20 mouse cellular contexts compared by ENCODE assay signal in genomic region chr13:60001637-60002036, GRCm38 (mm10).
"Had no signal": no experiment of that assay in that cellular context is flagged by ENCODE, and none has a peak within 500 bp of the region (broad histone marks: within the 10 kb centered on the region; RNA-seq: fewer than 3 reads in every experiment).

No protein-coding gene starts in this region.

- DNase-seq: kidney, adult 9 months; kidney, postnatal 14 days; kidney, postnatal 4 days; liver, postnatal 0 days; right cerebral cortex, adult 18-20 months; right cerebral cortex, postnatal 14 days; right cerebral cortex, postnatal 4 days; thymus, adult 2 months; thymus, postnatal 14 days; thymus, postnatal 4 days had no signal

- H3K9me3 ChIP-seq: midbrain, embryonic 12.5 days; midbrain, embryonic 15.5 days; neural tube, embryonic 12.5 days; neural tube, embryonic 15.5 days had no signal

- H3K27ac ChIP-seq: liver, embryonic 14.5 days; macrophage; midbrain, embryonic 12.5 days; midbrain, embryonic 15.5 days; neural tube, embryonic 12.5 days; neural tube, embryonic 15.5 days; stomach, postnatal 0 days had no signal

- H3K4me1 ChIP-seq: neural tube, embryonic 12.5 days; neural tube, embryonic 15.5 days had no signal

- ATAC-seq: liver, postnatal 0 days; lung, postnatal 0 days; midbrain, embryonic 15.5 days had no signal

- H3K36me3 ChIP-seq: midbrain, embryonic 12.5 days; midbrain, embryonic 15.5 days; neural tube, embryonic 12.5 days; neural tube, embryonic 15.5 days had no signal

- H3K9ac ChIP-seq: liver, embryonic 14.5 days; liver, postnatal 0 days; lung, embryonic 14.5 days; midbrain, embryonic 12.5 days; midbrain, embryonic 15.5 days; neural tube, embryonic 12.5 days; neural tube, embryonic 15.5 days had no signal

- H3K27me3 ChIP-seq: midbrain, embryonic 15.5 days; neural tube, embryonic 12.5 days; neural tube, embryonic 15.5 days had no signal

- H3K4me3 ChIP-seq: midbrain, embryonic 12.5 days; midbrain, embryonic 15.5 days; neural tube, embryonic 12.5 days; neural tube, embryonic 15.5 days had no signal

- H3K4me2 ChIP-seq: liver, embryonic 11.5 days; lung, embryonic 14.5 days; midbrain, embryonic 12.5 days; midbrain, embryonic 15.5 days; neural tube, embryonic 12.5 days; neural tube, embryonic 15.5 days had no signal
